Mouse (Mus musculus) left cerebral cortex, adult 8-10 months (tissue): ENCODE measurements around the gene Cwc27. TPM values are rescaled to one million over a fixed set of nuclear protein-coding genes. Genes with fewer than 3 reads are reported as not detected.

Experiments used
- DNase-seq, 2 experiments: peaks; one replicate each; pipeline ENCODE4 v3.0.0; 2022; ENCODE audit warnings: low spot score in 2 of 2
- total RNA-seq, 4 experiments: library from RNA; stranded (reverse); gene quantifications; 2 replicates each; pipeline ENCODE4 v1.2.4; 2022

The Cwc27 gene
- total RNA-seq, 4 experiments from 2014 or later = 18.9 to 33.0 (median 19.8) TPM

- DNase-seq = no peak
Observed at GRCm38 (mm10) chr13:104615111-104615510, 201.8 kb downstream of the Cwc27 start.

GRCm38 (mm10) chr13:104611296-104611695 lies 205.6 kb downstream of the Cwc27 start:
- DNase-seq = no peak

- DNase-seq = no peak
Observed at GRCm38 (mm10) chr13:104610210-104611111, 206.5 kb downstream of the Cwc27 start.

- no peak for DNase-seq
Observed at GRCm38 (mm10) chr13:104608516-104608915, 208.4 kb downstream of the Cwc27 start.

GRCm38 (mm10) chr13:104606786-104607580 lies 210.0 kb downstream of the Cwc27 start:
- no peak for DNase-seq

GRCm38 (mm10) chr13:104605111-104605510 lies 211.8 kb downstream of the Cwc27 start:
- DNase-seq = no peak

GRCm38 (mm10) chr13:104602197-104602596 lies 214.7 kb downstream of the Cwc27 start:
- no peak for DNase-seq

GRCm38 (mm10) chr13:104601783-104602182 lies 215.2 kb downstream of the Cwc27 start:
- DNase-seq = no peak

- DNase-seq = no peak
Observed at GRCm38 (mm10) chr13:104596199-104596598, 220.7 kb downstream of the Cwc27 start.

- no peak for DNase-seq
Observed at GRCm38 (mm10) chr13:104594820-104595351, 222.1 kb downstream of the Cwc27 start.

- DNase-seq = no peak
Observed at GRCm38 (mm10) chr13:104590931-104591330, 226.0 kb downstream of the Cwc27 start.

GRCm38 (mm10) chr13:104590097-104590607 lies 226.8 kb downstream of the Cwc27 start:
- no peak for DNase-seq

GRCm38 (mm10) chr13:104588383-104588782 lies 228.6 kb downstream of the Cwc27 start:
- DNase-seq = no peak

Other genes starting within 250 kb of the Cwc27 start
- gene Srek1ip1, start 24.7 kb downstream of the Cwc27 start, total RNA-seq = 10 to 100 TPM; 18.7 to 20.9 (median 19.7) TPM
- 1 to 10 TPM in 2 of 4 experiments, under 1 TPM in 1, not detected in 1; 0.48 to 1.4 (median 1.1) TPM for gene Shisal2b, start 46.8 kb upstream of the Cwc27 start, total RNA-seq
- 100 to 1,000 TPM; 143 to 176 (median 159) TPM for gene Rgs7bp, start 237.8 kb upstream of the Cwc27 start, total RNA-seq